Comparison of ENCODE assay signal across 13 mouse cellular contexts in the genomic region with DNA sequence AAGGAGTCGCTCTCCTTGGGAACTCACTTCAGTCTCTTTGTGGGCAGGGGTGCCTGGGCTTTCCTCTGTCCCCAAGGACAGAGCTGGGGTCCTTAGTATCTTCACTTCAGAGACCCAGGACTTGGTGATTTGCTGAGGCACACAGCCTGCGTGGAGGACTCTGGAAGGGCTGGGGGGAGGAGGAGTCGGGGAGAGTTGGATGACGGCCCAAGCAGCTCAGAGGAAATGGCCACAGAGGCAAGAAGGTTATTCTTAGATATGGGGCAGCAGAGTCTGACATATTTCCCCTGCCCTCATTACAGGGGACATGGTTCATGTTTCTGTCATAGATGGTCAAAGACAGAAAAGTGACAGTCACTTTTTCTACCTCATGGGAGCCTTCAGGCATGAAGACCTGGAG. TPM values are rescaled to one million over a fixed set of nuclear protein-coding genes. Genes with fewer than 3 reads are reported as not detected.
DNase-seq lines count a peak whose midpoint lies in the region; ATAC-seq lines count a peak whose summit lies in the region.
"Had no signal": no experiment of that assay in that cellular context is flagged by ENCODE, and none has a peak within 500 bp of the region (broad histone marks: within the 10 kb centered on the region; RNA-seq: fewer than 3 reads in every experiment).

No protein-coding gene starts in this region.

- no peak overlapping the region for H3K4me3 ChIP-seq in intestine, embryonic 16.5 days (ENCODE audit: low read length)
- H3K4me3 ChIP-seq in intestine, embryonic 15.5 days (replicated peaks): no peak overlapping the region
- H3K4me3 ChIP-seq: midbrain, embryonic 12.5 days had no signal

- H3K4me1 ChIP-seq in intestine, embryonic 16.5 days (ENCODE audit: control insufficient read depth, insufficient read depth, low read length): peaks cover 2% of the 10 kb centered on the region; the same call in 1 of the 2 replicates
- H3K4me1 ChIP-seq in intestine, embryonic 15.5 days (replicated peaks): no peaks in the 10 kb centered on the region; the same call in 1 of the 2 replicates
- H3K4me1 ChIP-seq: midbrain, embryonic 12.5 days had no signal

- WGBS in intestine, embryonic 16.5 days: 60% methylated on average over 4 of the region's 4 CpGs
- 65% methylated on average over 4 of the region's 4 CpGs for WGBS in intestine, embryonic 15.5 days

- peak; percentile 78 for DNase-seq in heart, adult 8-10 months (ENCODE audit: low spot score)
- peak; percentile 72 for DNase-seq in kidney, adult 9 months
- peak; percentile 69 to 75 for DNase-seq in lung, postnatal 4 days
- no peak for DNase-seq in layer of hippocampus, adult 18-20 months (ENCODE audit: low spot score in 2 of 2)
- no peak for DNase-seq in cerebellum, adult 11 months
- DNase-seq: cerebellum, adult 8-10 months had no signal

- 0 out of 2 replicates have a peak overlapping the region, but pooled peaks have one; percentile 22 for H3K9ac ChIP-seq in intestine, embryonic 16.5 days (ENCODE audit: low read depth, low read length)
- no peak overlapping the region for H3K9ac ChIP-seq in intestine, embryonic 15.5 days
- H3K9ac ChIP-seq: midbrain, embryonic 12.5 days had no signal

- H3K27me3 ChIP-seq in intestine, embryonic 16.5 days (replicated peaks; ENCODE audit: control insufficient read depth, insufficient read depth, low read length): no peaks in the 10 kb centered on the region
- H3K27me3 ChIP-seq in intestine, embryonic 15.5 days (replicated peaks): no peaks in the 10 kb centered on the region
- H3K27me3 ChIP-seq: midbrain, embryonic 12.5 days; Patski had no signal

- no peaks in the 10 kb centered on the region for H3K9me3 ChIP-seq in intestine, embryonic 16.5 days (ENCODE audit: control insufficient read depth, low read length)
- H3K9me3 ChIP-seq in intestine, embryonic 15.5 days: no peaks in the 10 kb centered on the region
- H3K9me3 ChIP-seq: midbrain, embryonic 12.5 days had no signal

- H3K36me3 ChIP-seq in intestine, embryonic 16.5 days (ENCODE audit: control insufficient read depth, insufficient read depth, low read length): no peaks in the 10 kb centered on the region
- no peaks in the 10 kb centered on the region for H3K36me3 ChIP-seq in intestine, embryonic 15.5 days
- H3K36me3 ChIP-seq: midbrain, embryonic 12.5 days had no signal

- no peak overlapping the region for H3K4me2 ChIP-seq in intestine, embryonic 16.5 days (ENCODE audit: low read depth, low read length)
- H3K4me2 ChIP-seq in intestine, embryonic 15.5 days (replicated peaks): no peak overlapping the region
- H3K4me2 ChIP-seq: midbrain, embryonic 12.5 days had no signal

- H3K27ac ChIP-seq in intestine, embryonic 16.5 days (ENCODE audit: low read length): no peak overlapping the region
- H3K27ac ChIP-seq in intestine, embryonic 15.5 days: no peak overlapping the region
- H3K27ac ChIP-seq: midbrain, embryonic 12.5 days had no signal

- ATAC-seq in intestine, embryonic 16.5 days: no peak
- ATAC-seq in intestine, embryonic 15.5 days: no peak
- ATAC-seq in granulocyte monocyte progenitor cell, adult 5-6 weeks (replicated peaks; ENCODE audit: poor library complexity, severe bottlenecking): no peak
- ATAC-seq: Patski had no signal

RNA-seq across cellular contexts. Expression of gene Bik, which starts 13.2 kb away (rescaled TPM):
- polyA plus RNA-seq in intestine, embryonic 16.5 days (2015; fragmentation: Nextera tagmentation; extraction: Ambion mirVana): 3.1 and 4.3 TPM in 2 replicates
- 4.3 and 5.6 TPM in 2 replicates for polyA plus RNA-seq in intestine, embryonic 15.5 days (2015; fragmentation: Nextera tagmentation; extraction: Ambion mirVana)
- 10 to 100 TPM in 1 of 4 experiments, 1 to 10 TPM in 3; 7.6 to 12.5 (median 9.4) TPM for total RNA-seq in heart, adult 8-10 months (2022)
- total RNA-seq in layer of hippocampus, adult 18-20 months (2021): under 1 TPM; 0.43 to 0.47 TPM
- not detected in 2 replicates for total RNA-seq in granulocyte monocyte progenitor cell, adult 5-6 weeks (2014; fragmentation: Nextera tagmentation)
- not detected in 2 replicates for total RNA-seq in granulocyte monocyte progenitor cell, adult 5-6 weeks (2017)
- total RNA-seq: hematopoietic stem cell, adult 5-6 weeks; left cerebral cortex, postnatal 10 days had no signal

RNA-seq across cellular contexts. Expression of gene Tspo, which starts 23.5 kb away (rescaled TPM):
- 128 and 133 TPM in 2 replicates for polyA plus RNA-seq in intestine, embryonic 16.5 days (2015; fragmentation: Nextera tagmentation; extraction: Ambion mirVana)
- 98.0 and 120 TPM in 2 replicates for polyA plus RNA-seq in intestine, embryonic 15.5 days (2015; fragmentation: Nextera tagmentation; extraction: Ambion mirVana)
- total RNA-seq in heart, adult 8-10 months (2022): 10 to 100 TPM; 57.1 to 66.2 (median 60.4) TPM
- total RNA-seq in layer of hippocampus, adult 18-20 months (2021): 1 to 10 TPM; 6.7 to 8.5 TPM
- 204 and 312 TPM in 2 replicates for total RNA-seq in granulocyte monocyte progenitor cell, adult 5-6 weeks (2014; fragmentation: Nextera tagmentation)
- 119 and 155 TPM in 2 replicates for total RNA-seq in granulocyte monocyte progenitor cell, adult 5-6 weeks (2017)

RNA-seq across cellular contexts. Expression of gene Mcat, which starts 23.7 kb away (rescaled TPM):
- 26.4 and 27.0 TPM in 2 replicates for polyA plus RNA-seq in intestine, embryonic 16.5 days (2015; fragmentation: Nextera tagmentation; extraction: Ambion mirVana)
- polyA plus RNA-seq in intestine, embryonic 15.5 days (2015; fragmentation: Nextera tagmentation; extraction: Ambion mirVana): 31.4 TPM in 2 replicates
- total RNA-seq in heart, adult 8-10 months (2022): 10 to 100 TPM; 43.6 to 51.3 (median 46.9) TPM
- total RNA-seq in layer of hippocampus, adult 18-20 months (2021): 10 to 100 TPM; 21.8 to 29.3 TPM
- total RNA-seq in granulocyte monocyte progenitor cell, adult 5-6 weeks (2014; fragmentation: Nextera tagmentation): 10.8 and 15.3 TPM in 2 replicates
- 14.8 and 21.1 TPM in 2 replicates for total RNA-seq in granulocyte monocyte progenitor cell, adult 5-6 weeks (2017)

RNA-seq across cellular contexts. Expression of gene Ttll1, which starts 29.2 kb away (rescaled TPM):
- polyA plus RNA-seq in intestine, embryonic 16.5 days (2015; fragmentation: Nextera tagmentation; extraction: Ambion mirVana): 14.1 and 17.1 TPM in 2 replicates
- polyA plus RNA-seq in intestine, embryonic 15.5 days (2015; fragmentation: Nextera tagmentation; extraction: Ambion mirVana): 17.1 and 18.4 TPM in 2 replicates
- total RNA-seq in heart, adult 8-10 months (2022): 10 to 100 TPM; 51.7 to 73.3 (median 59.8) TPM
- total RNA-seq in layer of hippocampus, adult 18-20 months (2021): 10 to 100 TPM; 36.0 to 38.5 TPM
- total RNA-seq in granulocyte monocyte progenitor cell, adult 5-6 weeks (2014; fragmentation: Nextera tagmentation): 5.3 and 9.0 TPM in 2 replicates
- 2.8 and 4.6 TPM in 2 replicates for total RNA-seq in granulocyte monocyte progenitor cell, adult 5-6 weeks (2017)

RNA-seq across cellular contexts. Expression of gene Ttll12, which starts 55.1 kb away (rescaled TPM):
- 29.3 and 30.2 TPM in 2 replicates for polyA plus RNA-seq in intestine, embryonic 16.5 days (2015; fragmentation: Nextera tagmentation; extraction: Ambion mirVana)
- polyA plus RNA-seq in intestine, embryonic 15.5 days (2015; fragmentation: Nextera tagmentation; extraction: Ambion mirVana): 31.0 and 31.5 TPM in 2 replicates
- total RNA-seq in heart, adult 8-10 months (2022): 1 to 10 TPM; 5.3 to 6.7 (median 5.9) TPM
- total RNA-seq in layer of hippocampus, adult 18-20 months (2021): 10 to 100 TPM; 11.7 to 12.1 TPM
- 15.1 and 23.6 TPM in 2 replicates for total RNA-seq in granulocyte monocyte progenitor cell, adult 5-6 weeks (2014; fragmentation: Nextera tagmentation)
- 9.7 and 10.1 TPM in 2 replicates for total RNA-seq in granulocyte monocyte progenitor cell, adult 5-6 weeks (2017)

Comparison
In these comparisons a context has a peak if more than half of its experiments do, and no peak if none do; other contexts are left out.
1. DNase-seq: peak in heart, adult 8-10 months (single experiment), kidney, adult 9 months (single experiment) and lung, postnatal 4 days (2 of 2); none in layer of hippocampus, adult 18-20 months (0 of 2) and cerebellum, adult 11 months (single experiment).
2. RNA of gene Bik, which starts 13.2 kb away (total RNA-seq): 7.6 to 12.5 TPM in heart, adult 8-10 months; 0.43 to 0.47 TPM in layer of hippocampus, adult 18-20 months and not detected in granulocyte monocyte progenitor cell, adult 5-6 weeks; every median in the first group is over 4 times any median in the second.
3. RNA of gene Tspo, which starts 23.5 kb away (total RNA-seq): 119 to 312 TPM in granulocyte monocyte progenitor cell, adult 5-6 weeks and 57.1 to 66.2 TPM in heart, adult 8-10 months; 6.7 to 8.5 TPM in layer of hippocampus, adult 18-20 months; every median in the first group is over 4 times any median in the second.